Mouse (Mus musculus): ENCODE measurements at regions not wholly inside any gene's neighbourhood (a gene's known extent, or its start where the extent isn't known, plus 50 kb on each side); places are given as distances from the start of the nearest gene placed in this dataset.
A peak's percentile ranks its signal among the peaks of the same experiment; 100 is the strongest.

DNA sequence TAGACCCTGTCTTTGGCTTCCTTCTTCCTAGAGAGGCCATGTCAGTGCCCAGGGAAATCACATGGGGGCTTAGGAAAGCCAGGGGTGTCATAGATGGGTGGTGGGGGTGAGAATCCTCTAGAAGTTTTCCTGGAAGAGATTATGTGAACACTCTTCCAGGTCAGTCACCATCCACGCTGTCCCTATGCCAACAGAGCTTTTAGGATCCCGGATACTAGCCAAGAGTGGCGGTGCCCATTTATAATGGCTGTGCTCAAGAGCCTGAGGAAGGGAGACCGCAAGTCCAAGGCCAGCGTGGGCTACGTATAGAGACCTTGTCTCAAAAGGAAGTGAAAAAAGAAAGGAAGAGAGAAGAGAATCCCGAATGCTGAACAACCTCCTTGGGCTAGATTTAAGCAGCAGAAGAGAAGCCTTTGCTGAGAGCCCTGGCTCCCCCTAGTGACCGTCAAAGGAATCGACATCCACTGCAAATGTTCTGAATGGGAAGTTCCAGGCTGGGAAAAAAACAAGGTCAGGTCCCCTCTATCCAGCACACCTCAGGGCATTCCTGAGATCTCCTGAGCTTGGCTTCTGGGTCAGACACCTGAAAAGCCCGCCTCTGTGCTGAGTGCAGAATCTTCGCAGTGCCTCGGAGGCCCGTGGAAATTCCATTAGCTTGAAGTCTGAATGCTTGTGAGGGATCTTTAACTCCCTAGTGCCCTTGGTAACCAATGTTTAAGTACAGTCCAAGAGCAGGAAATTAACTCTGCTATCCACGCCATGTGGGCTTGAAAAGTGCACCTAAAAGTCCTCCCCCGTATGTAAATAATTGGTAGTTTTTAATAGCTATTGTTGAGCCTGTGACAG, 50.5 kb upstream of the Cdh5 start:
- H3K27ac ChIP-seq (ENCODE audit: control insufficient read depth, insufficient read depth, low read depth, low read length, poor library complexity), result no peak overlapping the region
- 24% methylated on average over 15 of the region's 15 CpGs for WGBS
- peak; percentile 70 for TF ChIP-seq CTCF (IDR thresholded peaks at IDR 0.05; ENCODE audit: control insufficient read depth, insufficient read depth, low read length)
- no peak for TF ChIP-seq POLR2A (IDR thresholded peaks at IDR 0.05; ENCODE audit: borderline replicate concordance, control insufficient read depth, low read depth, low read length)
- no peaks in the 10 kb centered on the region; the same call in 1 of the 2 replicates for H3K4me1 ChIP-seq (ENCODE audit: control insufficient read depth, insufficient read depth, low read length)
- H3K4me3 ChIP-seq (replicated peaks; ENCODE audit: control insufficient read depth, low read depth, low read length), result no peak overlapping the region

GRCm38 (mm10) chr8:104051540-104051882, 49.9 kb upstream of the Cdh5 start:
- 47% methylated on average over 5 of the region's 5 CpGs for WGBS
- TF ChIP-seq CTCF (IDR thresholded peaks at IDR 0.05; ENCODE audit: control insufficient read depth, insufficient read depth, low read length), result no peak
- Histone ChIP-seq H3K4me1 (ENCODE audit: control insufficient read depth, insufficient read depth, low read length) (no peaks in the 10 kb centered on the region; the same call in 1 of the 2 replicates), H3K4me3 (replicated peaks; ENCODE audit: control insufficient read depth, low read depth, low read length) (no peak overlapping the region), H3K27ac (ENCODE audit: control insufficient read depth, insufficient read depth, low read depth, low read length, poor library complexity) (no peak overlapping the region)

Measured in bone marrow, adult 2 months (tissue).